Mouse (Mus musculus): ENCODE measurements around the gene Mt2. TPM values are rescaled to one million over a fixed set of nuclear protein-coding genes. Genes with fewer than 3 reads are reported as not detected.
"Not testable (repeated sequence)": the region's sequence is repeated elsewhere in the genome, so short reads cannot be mapped to it uniquely, and the experiment has no call there.

Mt2 gene
- polyA plus RNA-seq, 1 experiment from 2014 or later, result 30.4 TPM

- no peak within 1 kb of the TSS for H3K4me2 ChIP-seq (ENCODE audit: low read length)
- H3K4me1 ChIP-seq (replicated peaks; ENCODE audit: control insufficient read depth, insufficient read depth, low read length), result no peaks in the 10 kb centered on the region
- 59% methylated on average over 6 of the region's 6 CpGs for WGBS
- no peak for ATAC-seq
- H3K9ac ChIP-seq (replicated peaks; ENCODE audit: low read depth, low read length), result no peak within 1 kb of the TSS
- no peak within 1 kb of the TSS for H3K4me3 ChIP-seq (replicated peaks; ENCODE audit: low read length)
- H3K27me3 ChIP-seq (replicated peaks; ENCODE audit: control insufficient read depth, insufficient read depth, low read length), result no peaks in the 10 kb centered on the region
- H3K36me3 ChIP-seq (ENCODE audit: control insufficient read depth, insufficient read depth), result no peaks in the 10 kb centered on the region
- H3K9me3 ChIP-seq (ENCODE audit: control insufficient read depth, low read length), result no peaks in the 10 kb centered on the region
- no peak within 1 kb of the TSS for H3K27ac ChIP-seq (ENCODE audit: low read length)
Observed at GRCm38 (mm10) chr8:94136933-94137332, 35.5 kb upstream of the Mt2 start, which contains the start of gene Mt4. Mt4 (plus strand) TSS chr8:94137197.

- Histone ChIP-seq H3K9me3 (ENCODE audit: control insufficient read depth, low read length) (no peaks in the 10 kb centered on the region), H3K4me3 (replicated peaks; ENCODE audit: low read length) (no peak overlapping the region), H3K27ac (ENCODE audit: low read length) (no peak overlapping the region), H3K36me3 (ENCODE audit: control insufficient read depth, insufficient read depth) (no peaks in the 10 kb centered on the region), H3K4me2 (ENCODE audit: low read length) (no peak overlapping the region), H3K4me1 (replicated peaks; ENCODE audit: control insufficient read depth, insufficient read depth, low read length) (no peaks in the 10 kb centered on the region), H3K27me3 (replicated peaks; ENCODE audit: control insufficient read depth, insufficient read depth, low read length) (no peaks in the 10 kb centered on the region), H3K9ac (replicated peaks; ENCODE audit: low read depth, low read length) (no peak overlapping the region)
- WGBS, result 81% methylated on average over 4 of the region's 4 CpGs
- no peak for ATAC-seq
Observed at GRCm38 (mm10) chr8:94140266-94140795, 32.1 kb upstream of the Mt2 start.

DNA sequence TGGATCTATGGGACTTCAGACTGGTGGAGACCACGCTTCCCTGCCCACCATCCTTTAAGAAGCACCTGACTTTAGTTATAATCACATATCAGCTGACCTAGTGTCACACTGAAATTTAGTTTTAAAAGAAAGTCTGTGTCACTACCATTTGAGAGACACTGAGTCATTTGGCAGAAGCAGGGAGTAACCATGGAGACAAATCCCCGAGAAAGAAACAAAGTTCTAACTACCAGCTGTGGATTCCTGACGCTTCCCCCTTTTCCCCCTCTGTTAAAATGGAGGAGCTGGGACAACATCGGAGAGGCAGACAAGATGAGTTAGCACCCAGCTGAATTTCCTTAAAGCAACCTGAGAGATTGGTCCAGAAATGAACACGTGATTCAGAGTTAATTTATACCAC is 24.2 kb upstream of the Mt2 start:
- Histone ChIP-seq H3K4me3 (replicated peaks; ENCODE audit: low read length) (no peak overlapping the region), H3K9me3 (ENCODE audit: control insufficient read depth, low read length) (no peaks in the 10 kb centered on the region), H3K4me2 (ENCODE audit: low read length) (no peak overlapping the region), H3K4me1 (replicated peaks; ENCODE audit: control insufficient read depth, insufficient read depth, low read length) (peaks cover 10% of the 10 kb centered on the region), H3K9ac (replicated peaks; ENCODE audit: low read depth, low read length) (no peak overlapping the region), H3K27ac (ENCODE audit: low read length) (no peak overlapping the region), H3K36me3 (ENCODE audit: control insufficient read depth, insufficient read depth) (no peaks in the 10 kb centered on the region), H3K27me3 (replicated peaks; ENCODE audit: control insufficient read depth, insufficient read depth, low read length) (no peaks in the 10 kb centered on the region)
- 24% methylated on average over 5 of the region's 5 CpGs for WGBS
- no peak for ATAC-seq

GRCm38 (mm10) chr8:94150925-94151324 is 21.5 kb upstream of the Mt2 start:
- peaks cover 19% of the 10 kb centered on the region for H3K4me1 ChIP-seq (replicated peaks; ENCODE audit: control insufficient read depth, insufficient read depth, low read length)
- no peak overlapping the region for H3K4me2 ChIP-seq (ENCODE audit: low read length)
- H3K4me3 ChIP-seq (replicated peaks; ENCODE audit: low read length), result no peak overlapping the region
- no peak for ATAC-seq
- no peak overlapping the region for H3K9ac ChIP-seq (replicated peaks; ENCODE audit: low read depth, low read length)
- no peaks in the 10 kb centered on the region for H3K9me3 ChIP-seq (ENCODE audit: control insufficient read depth, low read length)
- WGBS, result 87% methylated on average over 5 of the region's 5 CpGs
- no peak overlapping the region for H3K27ac ChIP-seq (ENCODE audit: low read length)
- no peaks in the 10 kb centered on the region for H3K36me3 ChIP-seq (ENCODE audit: control insufficient read depth, insufficient read depth)
- H3K27me3 ChIP-seq (replicated peaks; ENCODE audit: control insufficient read depth, insufficient read depth, low read length), result no peaks in the 10 kb centered on the region

DNA sequence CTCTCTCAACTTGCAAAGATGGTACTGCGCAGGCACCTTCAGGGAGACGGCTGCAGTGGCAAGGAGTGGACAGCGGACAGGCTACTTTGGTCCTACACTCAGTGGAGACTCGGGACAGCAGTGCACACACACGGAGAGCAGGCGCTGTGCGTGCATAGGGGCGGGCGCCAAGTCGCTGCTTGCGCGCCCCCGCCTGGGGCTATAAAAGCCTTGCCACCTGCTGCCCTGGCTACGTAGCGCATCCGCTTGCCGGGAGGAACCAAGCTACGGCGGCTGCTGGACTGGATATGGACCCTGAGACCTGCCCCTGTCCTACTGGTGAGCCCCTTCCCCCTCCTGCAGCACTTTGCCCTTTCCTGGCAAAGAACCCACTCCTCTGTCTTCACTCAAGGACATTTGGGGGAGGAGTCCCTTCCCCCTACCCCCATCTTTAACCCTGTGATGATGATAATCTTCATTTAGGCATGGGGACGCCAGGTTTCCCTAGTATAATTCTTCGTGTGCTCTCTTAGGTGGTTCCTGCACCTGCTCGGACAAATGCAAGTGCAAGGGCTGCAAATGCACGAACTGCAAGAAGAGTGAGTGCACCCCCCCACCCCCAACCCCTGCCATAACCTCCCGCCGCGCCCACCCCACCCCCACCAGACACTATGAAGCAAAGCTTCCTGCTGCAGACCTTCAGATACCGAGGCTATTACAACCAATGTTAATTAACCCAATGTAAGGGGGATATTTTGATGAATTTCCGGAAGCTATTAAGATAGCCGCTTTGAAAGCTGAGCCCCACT is 19.8 kb upstream of the Mt2 start, which contains the start of gene Mt3:
TSS of gene Mt3 (plus strand) at position 95 of the 788 bp plus-strand sequence.
- Histone ChIP-seq H3K4me3 (replicated peaks; ENCODE audit: low read length) (peak within 1 kb of the TSS; percentile 51), H3K27me3 (replicated peaks; ENCODE audit: control insufficient read depth, insufficient read depth, low read length) (no peaks in the 10 kb centered on the region), H3K4me1 (replicated peaks; ENCODE audit: control insufficient read depth, insufficient read depth, low read length) (peaks cover 19% of the 10 kb centered on the region), H3K36me3 (ENCODE audit: control insufficient read depth, insufficient read depth) (no peaks in the 10 kb centered on the region), H3K9me3 (ENCODE audit: control insufficient read depth, low read length) (no peaks in the 10 kb centered on the region), H3K27ac (ENCODE audit: low read length) (peak within 1 kb of the TSS; percentile 38), H3K9ac (replicated peaks; ENCODE audit: low read depth, low read length) (peak within 1 kb of the TSS; percentile 61), H3K4me2 (ENCODE audit: low read length) (peak within 1 kb of the TSS; percentile 62)
- ATAC-seq, result peak; percentile 88
- WGBS, result 1% methylated on average over 29 of the region's 29 CpGs

GRCm38 (mm10) chr8:94153451-94153850 is 19.0 kb upstream of the Mt2 start:
- peak overlapping the region; percentile 62 for H3K4me2 ChIP-seq (ENCODE audit: low read length)
- peaks cover 19% of the 10 kb centered on the region for H3K4me1 ChIP-seq (replicated peaks; ENCODE audit: control insufficient read depth, insufficient read depth, low read length)
- peak; percentile 8; the same call in 1 of the 2 replicates for ATAC-seq
- peak overlapping the region; percentile 61 for H3K9ac ChIP-seq (replicated peaks; ENCODE audit: low read depth, low read length)
- H3K9me3 ChIP-seq (ENCODE audit: control insufficient read depth, low read length), result no peaks in the 10 kb centered on the region
- H3K36me3 ChIP-seq (ENCODE audit: control insufficient read depth, insufficient read depth), result no peaks in the 10 kb centered on the region
- WGBS, result 20% methylated on average over 7 of the region's 7 CpGs
- peak overlapping the region; percentile 38 for H3K27ac ChIP-seq (ENCODE audit: low read length)
- peak overlapping the region; percentile 51 for H3K4me3 ChIP-seq (replicated peaks; ENCODE audit: low read length)
- no peaks in the 10 kb centered on the region for H3K27me3 ChIP-seq (replicated peaks; ENCODE audit: control insufficient read depth, insufficient read depth, low read length)

- Histone ChIP-seq H3K9ac (replicated peaks; ENCODE audit: low read depth, low read length) (no peak overlapping the region), H3K27ac (ENCODE audit: low read length) (peak overlapping the region; percentile 38), H3K4me3 (replicated peaks; ENCODE audit: low read length) (no peak overlapping the region), H3K4me2 (ENCODE audit: low read length) (no peak overlapping the region; the same call in 1 of the 2 replicates), H3K27me3 (replicated peaks; ENCODE audit: control insufficient read depth, insufficient read depth, low read length) (no peaks in the 10 kb centered on the region), H3K4me1 (replicated peaks; ENCODE audit: control insufficient read depth, insufficient read depth, low read length) (peaks cover 19% of the 10 kb centered on the region), H3K9me3 (ENCODE audit: control insufficient read depth, low read length) (no peaks in the 10 kb centered on the region), H3K36me3 (ENCODE audit: control insufficient read depth, insufficient read depth) (no peaks in the 10 kb centered on the region)
- 9% methylated on average over 6 of the region's 6 CpGs for WGBS
- ATAC-seq, result peak; percentile 62
Observed at GRCm38 (mm10) chr8:94154537-94154936, 17.9 kb upstream of the Mt2 start.

- no peak for ATAC-seq
Observed at GRCm38 (mm10) chr8:94156092-94156491, 16.4 kb upstream of the Mt2 start.

DNA sequence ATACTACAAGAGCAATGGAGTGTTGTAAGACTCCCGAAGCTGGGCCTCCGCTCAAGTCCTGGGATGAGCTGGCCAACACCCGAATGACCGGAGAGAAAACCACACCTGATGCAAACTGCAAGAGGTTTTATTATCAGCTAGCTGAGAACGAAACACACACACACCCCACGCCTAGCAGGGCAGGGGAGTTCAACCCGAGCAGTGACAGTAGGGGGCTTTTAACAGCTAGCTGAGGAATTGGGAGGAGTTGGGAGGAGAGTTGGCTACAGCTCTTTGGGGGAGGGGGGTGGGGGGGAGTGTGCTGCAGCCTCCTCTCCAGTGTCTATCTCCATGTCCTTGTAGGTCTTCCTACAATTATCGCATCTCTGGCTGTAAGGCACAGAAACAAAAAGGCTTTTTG is 6.7 kb upstream of the Mt2 start:
- H3K27ac ChIP-seq (ENCODE audit: low read length); H3K4me3 ChIP-seq (replicated peaks; ENCODE audit: low read length); H3K9me3 ChIP-seq (ENCODE audit: control insufficient read depth, low read length); ATAC-seq; H3K36me3 ChIP-seq (ENCODE audit: control insufficient read depth, insufficient read depth); H3K9ac ChIP-seq (replicated peaks; ENCODE audit: low read depth, low read length); H3K27me3 ChIP-seq (replicated peaks; ENCODE audit: control insufficient read depth, insufficient read depth, low read length); H3K4me2 ChIP-seq (ENCODE audit: low read length); H3K4me1 ChIP-seq (replicated peaks; ENCODE audit: control insufficient read depth, insufficient read depth, low read length): not testable (repeated sequence)
- 73% methylated on average over 8 of the region's 8 CpGs for WGBS

More at GRCm38 (mm10) chr8:94156092-94156491, 16.4 kb upstream of the Mt2 start:
- no peak overlapping the region for H3K9ac ChIP-seq (replicated peaks; ENCODE audit: low read depth, low read length)
- no peaks in the 10 kb centered on the region for H3K27me3 ChIP-seq (replicated peaks; ENCODE audit: control insufficient read depth, insufficient read depth, low read length)
- no peaks in the 10 kb centered on the region for H3K36me3 ChIP-seq (ENCODE audit: control insufficient read depth, insufficient read depth)
- no peak overlapping the region for H3K27ac ChIP-seq (ENCODE audit: low read length)
- peaks cover 19% of the 10 kb centered on the region for H3K4me1 ChIP-seq (replicated peaks; ENCODE audit: control insufficient read depth, insufficient read depth, low read length)
- 40% methylated on average over 4 of the region's 4 CpGs for WGBS
- H3K4me3 ChIP-seq (replicated peaks; ENCODE audit: low read length), result no peak overlapping the region
- no peaks in the 10 kb centered on the region for H3K9me3 ChIP-seq (ENCODE audit: control insufficient read depth, low read length)
- no peak overlapping the region for H3K4me2 ChIP-seq (ENCODE audit: low read length)

All from forebrain, embryonic 16.5 days (tissue).